Mouse (Mus musculus): ENCODE data around the gene Mcl1. TPM values are rescaled to one million over a fixed set of nuclear protein-coding genes. Genes with fewer than 3 reads are reported as not detected.
"Not testable (repeated sequence)": the region's sequence is repeated elsewhere in the genome, so short reads cannot be mapped to it uniquely, and the experiment has no call there.

Mcl1 gene
- polyA plus RNA-seq, 1 experiment from 2014 or later: 34.8 TPM

DNA sequence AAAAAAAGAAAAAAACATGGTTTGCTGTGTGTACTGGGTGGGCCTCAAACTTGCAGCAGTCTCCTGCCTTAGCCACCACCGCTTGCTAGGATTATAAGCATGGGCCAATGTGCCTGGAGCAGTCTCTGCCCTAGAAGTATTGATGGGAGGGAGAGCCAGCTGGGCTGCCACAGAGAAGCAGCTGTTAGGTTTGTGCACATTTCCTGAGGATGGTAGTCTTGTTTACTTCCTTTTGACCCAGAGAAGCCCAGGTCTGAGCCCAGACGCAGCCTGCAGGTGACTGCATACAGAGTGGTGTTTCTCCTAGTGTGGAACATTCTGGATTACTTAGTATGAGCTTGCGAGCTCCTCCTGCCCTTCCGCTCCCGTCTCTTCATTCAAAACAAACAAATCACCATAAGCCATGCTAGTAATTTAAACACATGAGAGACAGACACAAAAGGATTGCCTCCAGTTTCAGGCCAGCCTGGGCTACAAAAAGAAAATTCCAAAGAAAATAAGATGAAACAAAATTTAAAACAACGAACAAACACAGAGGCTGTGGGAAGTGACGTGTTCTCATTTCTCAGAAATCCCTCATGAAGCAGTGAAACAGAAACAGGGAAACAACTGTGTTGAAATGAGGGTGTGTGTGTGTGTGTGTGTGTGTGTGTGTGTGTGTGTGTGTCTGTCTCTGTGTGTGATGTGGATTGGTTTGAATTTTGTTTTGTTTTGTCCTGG lies 10.2 kb downstream of the Mcl1 start:
- 64% methylated on average over 7 of the region's 7 CpGs for WGBS (ENCODE audit: insufficient replicate concordance)
- Histone ChIP-seq H3K4me2 (peak overlapping the region; percentile 29), H3K4me3 (replicated peaks) (no peak overlapping the region), H3K9ac (no peak overlapping the region), H3K27me3 (no peaks in the 10 kb centered on the region), H3K27ac (replicated peaks) (peak overlapping the region; percentile 89), H3K36me3 (replicated peaks) (peaks cover 62% of the 10 kb centered on the region), H3K4me1 (replicated peaks) (peaks cover 94% of the 10 kb centered on the region), H3K9me3 (replicated peaks) (no peaks in the 10 kb centered on the region)
- no peak for ATAC-seq (ENCODE audit: insufficient read depth)

DNA sequence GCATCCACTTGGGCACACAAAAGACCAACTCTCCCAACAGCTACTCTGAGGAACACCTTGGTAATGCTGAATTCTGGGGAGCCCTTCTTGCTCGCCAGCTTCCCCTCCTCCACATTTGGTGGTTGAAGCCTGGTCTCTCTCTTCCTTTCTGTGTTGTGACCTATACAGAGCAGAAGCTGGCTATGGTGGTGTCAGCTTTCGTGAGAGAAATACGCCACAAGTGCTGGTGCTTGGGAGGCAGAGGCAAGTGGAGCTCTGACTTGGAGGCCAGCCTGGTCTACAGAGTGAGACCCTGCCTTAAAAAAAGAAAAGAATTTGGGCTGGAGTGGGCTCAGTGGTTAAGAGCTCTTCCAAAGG lies 10.7 kb downstream of the Mcl1 start:
- H3K9me3 ChIP-seq (replicated peaks): no peaks in the 10 kb centered on the region
- H3K27me3 ChIP-seq: no peaks in the 10 kb centered on the region
- peak overlapping the region; percentile 89 for H3K27ac ChIP-seq (replicated peaks)
- no peak for ATAC-seq (ENCODE audit: insufficient read depth)
- 80% methylated on average over 3 of the region's 3 CpGs for WGBS (ENCODE audit: insufficient replicate concordance)
- no peak overlapping the region for H3K4me3 ChIP-seq (replicated peaks)
- no peak overlapping the region for H3K9ac ChIP-seq
- peaks cover 94% of the 10 kb centered on the region for H3K4me1 ChIP-seq (replicated peaks)
- 0 out of 2 replicates have a peak overlapping the region, but pooled peaks have one; percentile 10 for H3K4me2 ChIP-seq
- peaks cover 57% of the 10 kb centered on the region for H3K36me3 ChIP-seq (replicated peaks)

DNA sequence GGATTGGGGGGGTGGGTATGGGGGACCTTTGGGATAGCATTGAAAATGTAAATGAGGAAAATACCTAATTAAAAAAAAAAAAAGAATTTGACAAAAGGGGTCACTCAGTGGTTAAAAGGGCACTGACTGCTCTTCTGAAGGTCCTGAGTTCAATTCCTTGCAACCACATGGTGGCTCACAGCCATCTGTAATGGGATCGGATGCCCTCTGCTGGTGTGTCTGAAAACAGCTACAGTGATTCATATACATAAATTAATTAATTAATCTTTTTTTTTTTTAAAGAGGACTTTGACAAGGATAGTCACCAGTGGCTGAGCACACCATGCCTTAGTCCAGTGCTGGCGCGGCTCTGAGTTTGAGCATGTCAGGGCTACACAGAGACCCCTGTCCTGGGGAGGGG lies 11.8 kb downstream of the Mcl1 start:
- not testable (repeated sequence) for H3K4me3 ChIP-seq (replicated peaks); H3K27me3 ChIP-seq; H3K9ac ChIP-seq; ATAC-seq (ENCODE audit: insufficient read depth); H3K27ac ChIP-seq (replicated peaks); H3K9me3 ChIP-seq (replicated peaks); H3K4me2 ChIP-seq
- Histone ChIP-seq H3K4me1 (replicated peaks) (peaks cover 94% of the 10 kb centered on the region), H3K36me3 (replicated peaks) (peaks cover 46% of the 10 kb centered on the region)
- WGBS (ENCODE audit: insufficient replicate concordance): 92% methylated on average over 3 of the region's 3 CpGs

DNA sequence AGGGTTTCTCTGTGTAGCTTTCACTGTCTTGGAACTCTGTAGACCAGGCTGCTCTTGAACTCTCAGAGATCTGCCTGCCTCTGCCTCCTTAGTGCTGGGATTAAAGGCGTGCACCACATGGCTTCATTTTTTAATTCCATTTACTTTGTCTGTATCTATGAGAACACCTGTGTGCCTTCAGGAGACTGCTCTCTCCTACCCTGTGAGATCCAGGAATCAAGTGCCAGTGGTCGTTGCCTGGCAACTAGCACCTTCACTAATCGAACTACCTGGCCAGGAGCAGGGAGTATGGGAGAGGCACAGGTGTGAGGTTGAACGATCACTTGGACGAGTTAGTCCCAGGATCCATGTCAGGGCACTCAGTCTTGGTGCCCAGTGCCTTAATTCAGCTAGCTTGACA lies 12.6 kb downstream of the Mcl1 start:
- H3K9ac ChIP-seq: no peak overlapping the region
- H3K9me3 ChIP-seq (replicated peaks): no peaks in the 10 kb centered on the region
- no peaks in the 10 kb centered on the region for H3K27me3 ChIP-seq
- no peak overlapping the region for H3K4me3 ChIP-seq (replicated peaks)
- peaks cover 94% of the 10 kb centered on the region for H3K4me1 ChIP-seq (replicated peaks)
- H3K36me3 ChIP-seq (replicated peaks): peaks cover 44% of the 10 kb centered on the region
- peak overlapping the region; percentile 98 for H3K27ac ChIP-seq (replicated peaks)
- H3K4me2 ChIP-seq: no peak overlapping the region
- 82% methylated on average over 5 of the region's 5 CpGs for WGBS (ENCODE audit: insufficient replicate concordance)
- no peak for ATAC-seq (ENCODE audit: insufficient read depth)

DNA sequence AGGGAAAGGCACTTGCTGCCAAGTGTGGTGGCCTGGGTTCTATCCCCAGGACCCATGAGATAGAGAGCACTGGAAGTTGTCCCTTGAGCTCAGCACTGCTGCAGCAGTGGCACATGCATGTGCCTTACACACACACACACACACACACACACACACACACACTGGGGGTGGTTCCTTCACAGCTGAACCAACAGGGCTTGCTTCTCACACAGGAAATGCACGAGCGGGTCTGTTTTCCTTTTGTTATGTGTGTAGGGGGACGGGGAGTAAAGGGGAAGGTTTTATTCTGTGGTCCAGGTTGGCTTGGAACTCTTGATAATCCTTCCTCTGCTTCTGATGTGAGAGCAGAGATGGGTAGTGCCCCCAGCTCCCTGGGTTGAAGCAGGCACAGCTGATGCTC lies 13.9 kb downstream of the Mcl1 start:
- H3K9me3 ChIP-seq (replicated peaks): no peaks in the 10 kb centered on the region
- 32% methylated on average over 3 of the region's 3 CpGs for WGBS (ENCODE audit: insufficient replicate concordance)
- H3K36me3 ChIP-seq (replicated peaks): peaks cover 42% of the 10 kb centered on the region
- peak overlapping the region; percentile 68; the same call in 1 of the 2 replicates for H3K9ac ChIP-seq
- no peaks in the 10 kb centered on the region for H3K27me3 ChIP-seq
- H3K4me3 ChIP-seq (replicated peaks): no peak overlapping the region
- H3K27ac ChIP-seq (replicated peaks): peak overlapping the region; percentile 98
- H3K4me1 ChIP-seq (replicated peaks): peaks cover 94% of the 10 kb centered on the region
- peak overlapping the region; percentile 75 for H3K4me2 ChIP-seq
- no peak for ATAC-seq (ENCODE audit: insufficient read depth)

DNA sequence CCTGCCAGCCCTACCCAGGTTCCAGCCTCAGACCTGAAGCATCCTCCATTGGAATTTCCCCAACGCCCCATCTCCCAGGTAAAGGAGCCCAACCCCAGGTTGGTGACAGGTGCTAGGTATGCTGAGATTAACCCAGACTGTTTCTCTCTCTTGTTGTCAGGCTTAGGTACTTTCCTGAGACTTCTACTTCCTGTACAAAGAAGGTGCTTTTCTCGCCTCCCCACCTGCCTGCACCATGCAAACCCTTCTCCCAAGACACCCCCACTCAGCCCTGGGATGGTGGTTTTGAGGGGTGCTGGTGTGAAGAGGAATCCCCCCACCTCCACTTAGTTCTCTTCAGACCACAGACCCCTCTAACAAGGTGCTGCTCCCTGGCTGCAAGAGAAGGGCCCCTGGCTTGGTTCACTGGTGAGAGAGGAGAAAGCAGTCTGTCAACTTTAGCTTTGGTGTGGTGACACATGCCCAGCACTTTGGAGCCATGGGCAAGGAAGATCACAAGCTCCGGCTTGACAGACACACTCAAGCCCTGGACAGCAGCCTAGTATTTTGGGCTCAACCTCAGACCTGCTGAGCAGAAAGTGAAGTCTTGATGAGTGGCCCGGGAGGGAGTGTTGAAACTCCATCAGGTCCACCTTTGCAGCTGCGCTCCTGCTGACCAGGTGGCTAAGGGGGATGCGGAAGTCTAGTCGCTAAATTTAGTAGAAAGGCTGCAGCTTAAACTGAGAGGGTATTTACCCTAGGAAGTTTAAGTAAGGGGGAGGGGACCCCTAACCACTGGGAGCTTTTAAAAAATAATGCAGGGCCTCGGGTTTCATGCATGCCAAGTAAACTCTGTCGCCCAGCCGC lies 14.5 kb downstream of the Mcl1 start:
- H3K36me3 ChIP-seq (replicated peaks): peaks cover 36% of the 10 kb centered on the region
- no peak for ATAC-seq (ENCODE audit: insufficient read depth)
- no peaks in the 10 kb centered on the region for H3K27me3 ChIP-seq
- peaks cover 87% of the 10 kb centered on the region for H3K4me1 ChIP-seq (replicated peaks)
- 47% methylated on average over 10 of the region's 10 CpGs for WGBS (ENCODE audit: insufficient replicate concordance)
- peak overlapping the region; percentile 98 for H3K27ac ChIP-seq (replicated peaks)
- no peaks in the 10 kb centered on the region for H3K9me3 ChIP-seq (replicated peaks)
- peak overlapping the region; percentile 49 for H3K4me3 ChIP-seq (replicated peaks)
- H3K4me2 ChIP-seq: peak overlapping the region; percentile 75
- H3K9ac ChIP-seq: peak overlapping the region; percentile 68

DNA sequence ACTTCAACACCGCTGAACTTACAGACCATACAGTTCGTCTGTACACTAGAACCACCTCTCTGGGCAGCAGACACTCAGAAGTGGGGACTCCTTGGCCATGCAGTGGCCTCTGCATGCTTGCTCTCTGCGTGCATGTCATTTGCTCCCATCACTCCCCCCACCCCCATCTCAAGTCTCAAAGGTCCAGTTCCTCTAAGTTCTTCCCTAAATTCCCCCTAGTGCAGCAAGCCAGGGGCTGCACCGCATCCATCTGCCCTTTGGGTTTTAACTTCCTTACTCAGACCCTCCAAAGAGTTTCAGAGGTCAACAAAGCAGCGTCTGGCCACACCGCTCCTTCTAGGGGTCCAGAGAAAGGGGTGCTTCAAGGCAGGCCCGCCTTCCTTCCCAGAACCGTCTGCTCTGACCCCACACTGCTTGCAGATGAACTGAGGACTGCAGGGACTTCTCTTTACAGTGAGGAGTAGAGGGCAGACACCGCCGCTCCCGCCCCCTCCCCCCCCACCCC lies 15.2 kb downstream of the Mcl1 start:
- Histone ChIP-seq H3K4me2 (peak overlapping the region; percentile 75), H3K36me3 (replicated peaks) (peaks cover 31% of the 10 kb centered on the region), H3K27me3 (no peaks in the 10 kb centered on the region), H3K4me1 (replicated peaks) (peaks cover 81% of the 10 kb centered on the region), H3K9me3 (replicated peaks) (no peaks in the 10 kb centered on the region), H3K9ac (peak overlapping the region; percentile 68), H3K4me3 (replicated peaks) (peak overlapping the region; percentile 49), H3K27ac (replicated peaks) (peak overlapping the region; percentile 98)
- no peak; the same call in 1 of the 2 replicates for ATAC-seq (ENCODE audit: insufficient read depth)
- 9% methylated on average over 11 of the region's 11 CpGs for WGBS (ENCODE audit: insufficient replicate concordance)

DNA sequence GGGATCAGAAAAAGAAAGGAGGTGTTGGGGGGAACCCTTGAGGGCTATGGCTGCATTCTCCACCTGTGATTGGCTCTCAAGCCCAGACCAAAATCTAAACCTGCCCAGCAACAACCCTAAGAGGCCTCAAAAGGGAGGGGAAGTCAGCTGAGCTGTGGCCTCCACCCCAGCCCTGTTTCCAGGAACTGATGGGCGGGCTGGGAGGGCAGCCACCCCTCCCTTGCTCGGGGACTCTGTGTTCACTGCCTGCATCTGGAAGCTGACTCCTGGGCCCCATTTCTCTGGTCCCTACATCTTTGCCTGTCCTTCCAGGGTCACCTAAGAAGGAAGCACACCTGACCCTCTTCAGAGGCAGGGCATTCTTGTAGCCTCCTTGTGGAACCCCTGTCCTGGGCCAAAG lies 15.6 kb downstream of the Mcl1 start:
- peak overlapping the region; percentile 98 for H3K27ac ChIP-seq (replicated peaks)
- H3K4me1 ChIP-seq (replicated peaks): peaks cover 76% of the 10 kb centered on the region
- H3K4me3 ChIP-seq (replicated peaks): peak overlapping the region; percentile 49
- no peaks in the 10 kb centered on the region for H3K9me3 ChIP-seq (replicated peaks)
- peak overlapping the region; percentile 68 for H3K9ac ChIP-seq
- H3K4me2 ChIP-seq: peak overlapping the region; percentile 75
- H3K36me3 ChIP-seq (replicated peaks): peaks cover 27% of the 10 kb centered on the region
- 0% methylated on average over 2 of the region's 2 CpGs for WGBS (ENCODE audit: insufficient replicate concordance)
- ATAC-seq (ENCODE audit: insufficient read depth): peak; percentile 92
- H3K27me3 ChIP-seq: no peaks in the 10 kb centered on the region

DNA sequence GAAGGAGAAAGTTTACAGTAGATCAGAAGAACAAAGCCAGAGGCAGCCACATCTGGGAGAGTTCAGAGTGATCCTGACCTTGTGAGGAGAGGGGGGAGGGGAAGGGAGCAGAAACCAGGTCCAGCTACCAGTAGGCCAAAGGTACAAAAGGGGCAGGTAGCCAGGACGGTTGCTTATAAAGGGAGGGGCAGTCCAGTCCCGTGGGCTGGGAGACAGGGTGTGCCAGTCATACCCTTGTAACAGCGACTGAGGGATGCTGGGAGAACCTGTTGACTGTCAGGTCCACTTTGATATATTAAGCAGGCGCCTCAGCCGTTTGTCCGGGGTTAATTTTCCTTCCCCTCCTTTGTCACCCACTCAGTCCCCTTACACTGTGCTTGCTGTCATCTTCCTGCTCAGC lies 16.2 kb downstream of the Mcl1 start:
- ATAC-seq (ENCODE audit: insufficient read depth): peak; percentile 63
- Histone ChIP-seq H3K36me3 (replicated peaks) (peaks cover 21% of the 10 kb centered on the region), H3K27me3 (no peaks in the 10 kb centered on the region), H3K4me3 (replicated peaks) (peak overlapping the region; percentile 49), H3K4me2 (peak overlapping the region; percentile 75), H3K4me1 (replicated peaks) (peaks cover 76% of the 10 kb centered on the region), H3K9ac (peak overlapping the region; percentile 64), H3K27ac (replicated peaks) (peak overlapping the region; percentile 98), H3K9me3 (replicated peaks) (no peaks in the 10 kb centered on the region)
- WGBS (ENCODE audit: insufficient replicate concordance): 2% methylated on average over 6 of the region's 6 CpGs

DNA sequence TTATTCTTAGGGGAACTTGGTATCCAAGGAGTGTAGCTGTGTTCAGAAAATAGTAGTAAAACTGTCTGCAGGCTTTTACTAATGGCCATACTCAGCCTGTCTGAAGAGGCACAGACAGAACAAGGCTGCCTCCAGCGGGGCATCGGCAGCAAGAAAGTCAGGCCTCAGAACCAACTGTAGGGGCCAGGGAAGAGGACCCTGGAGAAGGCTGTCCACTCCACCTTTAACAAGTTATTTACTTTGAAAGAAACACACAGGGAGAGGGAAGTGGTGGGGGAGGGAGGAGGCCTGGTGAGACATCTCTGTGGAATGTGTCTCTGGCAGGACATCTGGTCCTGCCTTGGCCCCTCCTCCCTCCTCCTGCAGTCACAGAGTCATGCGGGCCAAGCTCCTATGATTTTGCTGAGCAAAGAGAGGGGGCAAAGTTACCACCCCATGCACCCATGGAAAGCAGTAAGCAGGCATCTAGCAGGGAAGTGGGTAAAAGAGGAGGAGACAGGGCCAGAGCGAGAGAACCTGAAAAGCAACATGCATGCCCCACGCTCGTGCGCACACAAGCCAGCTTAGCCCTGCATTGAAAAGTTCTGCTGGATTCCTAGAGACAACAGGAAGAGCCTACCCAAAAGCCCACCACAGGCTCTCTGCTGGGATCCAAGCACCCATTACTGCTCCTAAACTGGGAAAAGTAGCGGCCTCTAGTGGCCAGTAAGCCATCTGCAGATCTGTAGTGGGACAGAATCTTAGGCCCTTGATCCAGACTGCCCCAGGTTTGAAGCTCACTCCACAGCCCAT lies 16.9 kb downstream of the Mcl1 start:
- Histone ChIP-seq H3K36me3 (replicated peaks) (peaks cover 21% of the 10 kb centered on the region), H3K9ac (peak overlapping the region; percentile 64), H3K4me1 (replicated peaks) (peaks cover 79% of the 10 kb centered on the region), H3K27ac (replicated peaks) (peak overlapping the region; percentile 98), H3K9me3 (replicated peaks) (no peaks in the 10 kb centered on the region), H3K27me3 (no peaks in the 10 kb centered on the region), H3K4me3 (replicated peaks) (peak overlapping the region; percentile 49), H3K4me2 (peak overlapping the region; percentile 75)
- ATAC-seq (ENCODE audit: insufficient read depth): peak; percentile 29
- 17% methylated on average over 8 of the region's 8 CpGs for WGBS (ENCODE audit: insufficient replicate concordance)

Data from liver, embryonic 15.5 days (tissue).